Mouse (Mus musculus) heart, adult 2 months (tissue): ENCODE data around the gene Rcn2.

Experiments
- CTCF ChIP-seq: fragments of 200-600 bp; IDR thresholded peaks from 2 replicates; pipeline ENCODE4 v1.8.1; 2022; ENCODE audit warnings: antibody characterized with exemption, mild to moderate bottlenecking, moderate library complexity
- EP300 ChIP-seq: fragments of 200-500 bp; IDR thresholded peaks from 2 replicates; pipeline ENCODE4 v1.6.1; 2011; ENCODE audit warnings: low read depth, low read length, control low read depth; ENCODE audit not compliant: insufficient read depth
- POLR2A ChIP-seq: fragments of 200-500 bp; IDR thresholded peaks from 2 replicates; pipeline ENCODE4 v1.6.1; 2011; ENCODE audit warnings: mild to moderate bottlenecking, low read depth, low read length, control low read depth; ENCODE audit not compliant: insufficient read depth

- no peak for TF ChIP-seq POLR2A
- TF ChIP-seq CTCF, result no peak
- TF ChIP-seq EP300, result no peak
Measured at GRCm38 (mm10) chr9:56068630-56069029, 27.0 kb downstream of the Rcn2 start.
